Mouse (Mus musculus) heart, adult 8-10 months (tissue): ENCODE measurements around the gene Iqcd. TPM values are rescaled to one million over a fixed set of nuclear protein-coding genes. Genes with fewer than 3 reads are reported as not detected.

ENCODE experiments used
- DNase-seq: peaks from one replicate; pipeline ENCODE4 v3.0.0; 2022; ENCODE audit warnings: low spot score
- total RNA-seq, 4 experiments: library from RNA; stranded (reverse); gene quantifications; 2 replicates each; pipeline ENCODE4 v1.2.4; 2022

Iqcd gene
- total RNA-seq, 4 experiments from 2014 or later, result 0.14 to 0.22 TPM; not detected in 2

DNA sequence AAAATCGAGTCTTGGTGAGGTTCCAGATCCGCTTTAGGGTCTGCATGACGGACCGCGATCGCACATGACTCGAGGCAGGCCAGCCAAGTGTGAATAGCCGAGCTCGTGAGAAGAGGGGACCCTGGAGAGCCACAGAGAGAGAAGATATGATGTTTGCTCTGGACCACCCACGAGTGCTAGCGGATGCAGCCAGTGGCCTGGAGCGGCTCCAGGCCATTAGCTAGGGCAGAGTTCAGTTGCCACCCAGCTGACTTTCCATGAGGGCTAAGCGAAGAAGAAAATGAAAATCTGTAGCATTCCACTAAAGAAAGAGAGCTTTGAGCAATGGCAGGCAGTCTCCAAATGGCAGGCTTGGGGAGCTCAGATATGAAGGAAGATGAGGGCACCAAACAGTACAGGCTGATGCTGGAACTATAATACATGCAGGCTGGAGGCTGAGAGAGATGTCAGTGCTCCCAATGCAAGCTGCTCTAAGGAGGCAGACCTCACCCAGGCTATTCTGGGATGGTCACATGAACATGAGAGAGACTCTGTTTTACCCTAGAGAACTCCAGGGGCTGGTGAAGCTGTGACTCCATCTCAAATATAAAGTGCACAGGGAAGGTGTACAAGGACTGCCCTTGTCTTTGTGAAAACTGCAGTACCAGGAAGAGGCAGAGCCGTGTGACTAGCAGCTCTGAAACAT, 17.6 kb upstream of the Iqcd start:
- DNase-seq, result no peak

DNA sequence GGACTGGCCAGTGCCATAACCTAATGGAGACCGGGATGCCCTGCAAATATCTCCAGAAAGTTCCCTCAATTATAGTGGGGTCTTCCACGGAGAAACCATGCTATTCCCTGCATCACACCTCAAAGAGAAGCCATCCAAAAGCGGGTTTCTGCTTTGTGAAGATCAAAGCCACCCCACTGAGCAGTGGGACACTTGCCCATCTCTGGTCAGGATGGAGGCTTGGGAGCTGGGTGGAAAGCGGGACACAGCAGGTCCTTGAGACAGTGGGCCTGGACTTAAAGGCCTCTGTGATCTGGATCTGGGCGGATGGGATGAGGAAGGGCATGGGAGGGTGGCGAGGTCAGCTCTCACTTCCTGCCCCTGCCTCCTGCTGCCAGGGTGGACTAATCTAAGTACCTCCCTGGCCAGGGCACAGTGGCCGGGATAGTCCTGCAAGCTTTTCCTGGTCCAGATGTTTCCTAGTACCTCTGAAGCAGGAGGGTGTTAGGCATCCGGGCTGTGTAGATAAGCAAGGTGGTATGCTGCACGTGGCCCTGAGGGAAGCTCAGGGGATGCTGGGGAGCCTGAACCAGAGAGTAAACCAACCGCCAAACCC, 14.2 kb upstream of the Iqcd start:
- DNase-seq, result no peak

DNA sequence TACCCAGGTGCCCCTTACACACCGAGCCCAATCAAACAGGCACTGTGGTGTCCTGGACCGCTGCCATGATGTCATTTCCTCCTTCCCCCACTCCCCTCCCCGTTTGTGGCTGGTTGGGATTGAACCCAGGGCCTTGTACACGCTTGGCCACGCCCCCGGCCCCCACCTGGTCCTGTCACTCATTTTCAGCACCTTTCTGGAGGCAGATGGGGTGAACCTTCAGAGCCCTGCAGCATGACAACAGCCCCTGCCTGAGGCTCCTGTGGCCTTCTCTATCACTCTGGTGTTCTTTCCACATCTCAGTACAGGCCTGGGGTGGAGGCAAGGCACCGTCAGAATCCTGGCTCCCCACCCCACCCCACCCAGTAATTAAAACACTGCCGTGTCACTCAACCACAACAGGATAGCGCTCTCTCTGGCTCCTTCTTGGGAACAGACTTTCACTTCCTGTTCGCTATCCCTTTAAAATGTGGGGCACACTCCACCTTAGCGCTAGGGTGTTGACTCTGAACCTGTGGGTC, 12.0 kb upstream of the Iqcd start:
- DNase-seq, result no peak

DNA sequence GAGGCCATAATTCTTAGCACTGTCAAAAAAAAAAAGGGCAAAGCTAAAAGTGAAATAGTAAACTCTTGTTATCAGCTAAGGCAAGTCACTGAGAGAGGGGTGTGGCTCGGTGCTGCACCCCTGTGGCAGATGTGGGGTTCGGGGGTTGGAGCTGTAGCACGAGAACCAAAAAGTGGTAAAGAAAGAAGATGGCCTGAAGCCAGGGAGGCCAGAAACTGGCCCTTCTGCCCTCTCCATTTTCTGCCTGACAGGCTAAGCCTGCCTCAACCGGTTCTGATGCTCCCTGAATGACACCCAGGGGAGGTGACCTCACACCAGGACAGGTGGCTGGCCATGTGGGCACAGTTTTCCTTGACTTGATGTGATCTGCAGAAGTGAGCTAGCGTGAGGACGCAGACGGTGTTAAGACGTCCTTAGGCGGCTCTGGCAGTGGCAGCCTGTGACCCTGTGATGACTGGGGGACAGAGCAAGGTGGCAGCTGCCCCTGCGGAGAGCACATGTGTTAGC, 10.8 kb upstream of the Iqcd start:
- DNase-seq, result no peak

DNA sequence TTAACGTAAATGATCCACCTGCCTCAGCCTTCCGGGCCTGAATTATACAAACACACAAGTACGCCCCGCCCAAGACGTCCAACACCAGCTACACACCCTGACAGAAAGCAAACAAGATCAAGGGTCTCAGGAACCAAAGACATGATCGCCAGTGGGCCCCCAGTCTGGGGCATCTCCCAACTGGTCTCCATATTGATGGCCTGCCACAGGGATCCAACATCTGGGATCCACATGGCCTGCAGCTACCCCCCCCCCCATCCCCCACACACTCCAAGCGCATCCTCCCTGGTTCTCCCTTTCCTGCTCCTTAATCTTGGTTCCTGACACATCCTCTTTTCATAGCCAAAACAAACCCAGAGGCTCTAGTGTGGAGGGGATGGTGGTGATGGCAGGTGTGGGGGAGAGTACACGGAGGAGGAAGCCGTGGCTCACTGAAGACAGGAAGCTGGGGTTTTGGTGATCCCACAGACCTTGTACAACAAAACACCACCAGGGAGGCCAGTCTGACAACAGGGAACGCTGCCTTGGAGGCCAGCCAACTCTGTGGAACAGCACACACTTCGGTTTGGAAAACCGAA, 10.2 kb upstream of the Iqcd start:
- peak; percentile 72 for DNase-seq

DNA sequence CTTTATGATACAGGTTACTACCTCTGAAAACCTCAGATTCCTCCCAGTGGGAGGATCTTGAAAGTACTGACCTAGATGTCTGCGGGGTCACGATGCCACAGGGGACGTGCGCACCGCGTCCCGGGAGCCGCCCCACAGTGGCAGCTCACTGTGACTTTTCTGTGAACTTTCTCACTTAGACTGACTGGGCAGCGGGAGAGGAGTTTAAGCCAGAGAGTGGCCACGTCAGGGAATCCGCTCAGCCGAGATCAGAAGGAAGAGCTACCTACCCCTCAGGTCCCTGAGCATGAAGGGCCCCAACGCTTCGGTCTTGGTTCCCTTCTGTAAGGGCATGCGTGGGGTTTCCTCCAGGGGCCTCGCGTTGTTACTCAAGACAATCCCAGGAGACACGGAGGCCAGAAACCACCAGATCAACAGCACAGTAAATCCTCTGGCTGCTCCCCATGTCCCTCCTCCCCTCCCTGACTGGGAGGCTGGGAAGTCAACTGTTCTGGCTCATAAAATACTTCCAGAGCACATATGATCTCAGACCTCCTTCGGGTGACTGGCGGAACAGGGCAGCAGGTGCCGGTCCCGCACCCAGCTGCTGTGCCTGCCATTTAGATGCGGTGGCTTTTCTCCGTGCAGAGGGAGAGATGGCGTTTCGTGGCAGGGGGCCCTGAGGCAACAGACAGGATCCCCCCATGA, 9.5 kb upstream of the Iqcd start:
- DNase-seq, result peak; percentile 68

DNA sequence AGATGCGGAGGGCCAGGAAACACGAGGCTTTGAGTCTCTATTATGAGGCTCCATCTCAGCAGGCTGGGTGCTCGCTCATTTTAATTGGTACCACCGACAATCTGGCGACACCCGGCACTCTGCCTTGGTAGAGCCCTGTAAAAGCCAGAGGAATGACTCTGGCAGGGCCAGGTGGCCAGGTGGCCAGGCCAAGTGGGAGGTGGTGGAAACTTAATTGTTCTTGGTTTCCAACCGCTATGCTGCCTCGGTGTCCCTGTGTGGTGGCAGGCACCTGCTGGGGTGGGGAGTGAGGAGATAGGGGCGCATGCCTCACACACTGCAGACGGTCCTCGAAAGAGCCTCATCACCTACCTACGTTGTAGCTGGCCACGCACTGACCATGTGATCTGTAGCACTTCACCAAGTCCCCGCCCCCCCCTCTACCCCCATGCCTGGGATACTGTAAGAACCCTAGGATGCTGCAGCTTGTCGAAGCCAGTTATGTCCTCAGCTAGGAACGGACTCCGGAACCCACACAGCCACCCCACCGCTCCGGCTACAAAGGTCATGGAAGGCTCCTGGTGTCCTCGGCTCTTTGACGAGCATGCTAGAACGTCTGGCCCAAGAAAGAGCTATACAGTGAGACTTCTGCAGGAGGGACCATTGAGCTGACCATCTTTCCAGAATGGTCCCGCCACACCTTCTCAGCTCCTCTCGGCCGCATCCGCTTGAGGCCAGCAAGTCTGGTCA, 8.8 kb upstream of the Iqcd start:
- no peak for DNase-seq

DNA sequence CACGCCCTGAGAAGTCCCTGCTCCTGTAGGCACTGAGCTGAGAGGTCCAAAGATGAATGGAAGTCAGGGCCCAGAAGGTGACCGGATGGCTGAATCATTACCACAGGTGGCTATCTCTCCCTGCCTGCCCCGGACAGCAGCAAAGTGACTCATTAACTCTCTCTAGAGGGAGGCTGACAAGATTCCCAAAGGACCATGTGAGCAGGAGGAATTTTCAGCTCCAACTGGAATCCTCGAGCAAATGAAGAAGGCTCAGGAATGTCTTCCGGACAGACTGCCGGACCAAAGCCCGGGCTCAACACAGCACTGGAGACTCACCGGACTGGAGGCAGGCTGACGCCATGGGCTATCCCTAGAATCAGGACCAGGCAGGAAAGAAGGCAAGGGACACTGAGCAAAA, 6.8 kb upstream of the Iqcd start:
- no peak for DNase-seq

DNA sequence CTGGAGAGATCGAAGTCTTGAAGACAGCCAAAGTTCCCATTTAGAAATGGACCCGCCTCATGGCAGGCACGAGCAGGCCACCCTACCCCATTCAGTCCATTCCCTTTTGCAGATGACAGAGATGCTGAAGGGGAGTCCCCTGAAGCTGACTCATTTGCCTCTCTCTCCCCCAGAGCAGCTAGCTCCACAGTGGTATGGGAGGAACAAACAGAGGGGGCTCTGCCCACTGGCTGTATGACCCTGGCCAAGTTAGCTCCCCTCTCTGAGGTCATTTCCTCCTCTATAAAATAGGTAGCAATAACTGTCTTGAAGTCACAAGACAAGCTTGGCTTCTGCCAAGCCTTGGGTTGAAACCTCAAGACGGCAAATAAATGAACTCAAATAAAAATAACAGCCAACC, 5.3 kb upstream of the Iqcd start:
- no peak for DNase-seq

DNA sequence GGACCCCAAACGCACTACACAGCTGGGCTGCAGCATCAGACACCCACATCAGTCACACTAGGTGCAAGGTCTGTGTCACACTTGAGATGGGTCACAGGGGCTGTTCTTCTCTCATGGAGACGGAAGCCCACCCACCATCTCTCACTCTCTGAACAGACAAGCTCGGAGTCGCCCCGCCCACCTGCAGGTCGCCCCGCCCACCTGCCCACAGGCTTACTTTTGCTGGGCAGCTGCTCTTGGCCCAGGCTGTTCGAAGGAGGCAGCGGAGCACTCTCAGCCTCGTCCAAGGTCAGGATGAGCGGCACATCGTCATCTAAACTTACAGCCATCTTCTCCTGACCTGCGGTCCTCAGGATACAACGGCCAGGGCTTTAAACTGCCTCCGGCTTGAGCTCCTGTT, 3.8 kb upstream of the Iqcd start:
- DNase-seq, result no peak

DNA sequence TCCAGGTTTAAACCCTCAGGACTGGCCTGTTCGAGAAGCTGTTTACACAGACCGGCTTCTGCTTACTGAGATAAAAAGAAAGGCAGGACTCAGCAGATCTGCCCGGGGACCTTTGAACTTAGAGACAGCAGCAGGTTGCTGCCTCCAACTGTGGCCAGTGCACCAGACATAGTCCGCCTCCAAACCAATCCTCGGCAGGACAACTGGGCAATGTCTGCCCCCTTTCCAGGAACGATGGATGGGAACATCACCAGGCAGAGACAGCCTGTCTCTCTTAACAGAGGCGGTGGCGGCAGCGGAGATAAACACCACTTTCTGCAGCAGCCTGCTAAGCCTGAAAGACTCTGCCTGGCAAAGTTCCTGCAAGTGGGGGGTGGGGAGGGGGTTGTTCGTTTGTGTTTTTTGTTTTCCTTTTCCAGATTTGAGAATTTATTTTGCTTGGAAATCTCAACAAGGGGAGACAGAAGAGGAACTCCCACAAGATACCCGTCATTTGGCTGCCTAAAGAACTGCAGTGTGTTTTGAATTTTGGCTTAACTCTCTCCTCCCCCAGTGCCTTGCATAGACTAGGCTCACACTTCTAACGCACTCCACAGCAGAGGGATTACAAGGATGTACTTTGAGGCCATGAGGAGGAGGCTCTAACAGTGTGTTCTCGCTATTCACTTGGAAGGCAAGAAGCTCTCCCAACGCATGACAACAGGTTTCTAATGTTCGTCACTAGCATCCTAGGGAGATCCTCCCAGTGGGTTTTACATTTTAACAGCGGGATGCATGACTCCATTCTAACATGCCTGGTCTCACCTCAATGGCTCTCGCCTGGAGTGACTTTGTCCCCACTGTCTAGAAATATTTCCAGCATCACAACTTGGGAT, 1.8 kb upstream of the Iqcd start:
- no peak for DNase-seq

DNA sequence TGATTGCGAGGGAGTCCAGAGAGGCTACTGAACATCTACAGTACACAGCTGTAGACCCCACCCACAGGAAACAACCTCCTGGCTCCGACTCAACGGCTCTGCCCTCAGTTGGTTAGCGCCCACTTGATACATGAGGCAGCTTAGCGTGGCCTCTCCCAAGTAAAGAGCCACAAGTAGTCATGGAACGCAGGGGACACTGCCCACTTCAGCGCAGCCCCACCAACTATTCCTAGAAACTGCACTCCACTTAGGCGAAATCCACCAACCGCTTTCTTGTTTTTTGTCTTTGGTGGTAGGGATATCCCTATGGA, 1.2 kb upstream of the Iqcd start:
- peak; percentile 61 for DNase-seq

DNA sequence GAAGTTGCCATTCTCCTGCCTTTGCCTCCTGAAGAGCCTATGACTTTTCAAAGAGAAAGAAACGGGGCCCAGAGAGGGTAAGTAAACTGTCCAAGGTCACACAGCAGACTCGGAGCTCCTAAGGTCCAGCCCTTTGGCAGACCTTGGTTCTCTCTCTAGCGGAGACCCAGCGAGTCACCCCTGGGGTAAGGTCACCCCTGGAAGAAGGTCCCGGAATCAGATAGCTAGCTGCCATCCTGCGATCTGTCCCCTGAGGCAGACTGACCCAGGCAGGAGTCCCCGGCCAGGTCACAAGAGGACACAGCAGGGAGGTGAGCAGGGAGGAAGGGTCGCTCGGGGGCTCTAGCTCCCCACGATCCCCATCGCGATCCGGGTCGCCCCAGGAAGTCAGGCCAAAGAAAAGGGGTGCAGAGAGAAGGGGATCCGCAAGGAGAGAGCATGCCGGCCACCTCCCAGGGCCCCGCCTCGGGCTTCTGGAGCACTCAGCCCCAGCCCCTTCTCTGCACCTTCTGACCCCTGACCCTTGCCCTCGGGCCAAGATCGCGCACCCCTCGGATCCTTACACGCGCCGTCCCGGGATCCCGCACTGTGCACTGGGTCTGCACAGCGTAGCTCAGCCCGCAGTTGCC, 762 bp upstream of the Iqcd start:
- no peak for DNase-seq

DNA sequence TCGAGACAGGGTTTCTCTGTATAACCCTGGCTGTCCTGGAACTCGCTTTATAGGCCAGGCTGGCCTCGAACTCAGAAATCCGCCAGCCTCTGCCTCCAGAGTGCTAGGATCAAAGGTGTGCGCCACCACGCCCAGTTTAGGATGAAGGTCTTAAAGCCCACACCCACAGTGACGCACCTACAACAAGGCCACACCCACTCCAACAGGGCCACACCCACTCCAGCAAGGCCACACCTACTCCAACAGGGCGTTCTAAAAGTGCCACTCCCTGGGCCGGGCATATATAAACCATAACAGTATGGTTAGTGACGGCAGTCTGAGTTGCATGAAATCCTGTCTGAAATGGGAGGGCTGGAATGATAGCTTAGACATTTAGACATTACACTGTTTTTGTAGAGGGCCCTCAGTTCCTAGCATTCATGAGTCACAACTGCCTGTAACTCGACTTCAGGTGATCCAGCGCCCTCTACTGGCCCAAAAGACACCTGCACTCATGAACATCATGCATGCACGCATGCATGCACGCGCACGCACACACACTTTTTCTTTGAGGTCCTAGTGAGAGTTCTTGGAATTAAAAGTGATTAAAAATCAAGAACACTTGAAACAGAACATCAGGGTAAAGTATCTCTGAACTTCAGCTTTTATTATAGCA, 1.7 kb downstream of the Iqcd start:
- DNase-seq, result no peak

DNA sequence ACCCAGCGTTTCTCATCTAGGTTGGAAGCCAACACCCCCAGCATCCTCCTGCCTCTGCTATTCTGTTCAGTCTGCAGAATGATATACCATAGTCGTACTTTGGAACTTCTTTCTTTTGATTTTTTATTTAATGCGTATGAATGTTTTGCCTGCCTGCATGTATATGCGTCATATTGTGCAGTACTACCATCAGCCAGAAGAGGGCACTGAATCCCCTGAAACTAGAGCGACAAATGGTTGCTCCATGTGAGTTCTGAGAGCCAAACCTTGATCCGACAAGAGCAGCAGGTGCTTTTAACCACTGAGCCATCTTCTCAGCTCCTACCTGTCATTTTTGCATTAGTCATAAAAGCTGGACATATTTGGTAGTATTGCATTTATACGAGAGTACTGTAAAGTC, 3.3 kb downstream of the Iqcd start:
- no peak for DNase-seq

DNA sequence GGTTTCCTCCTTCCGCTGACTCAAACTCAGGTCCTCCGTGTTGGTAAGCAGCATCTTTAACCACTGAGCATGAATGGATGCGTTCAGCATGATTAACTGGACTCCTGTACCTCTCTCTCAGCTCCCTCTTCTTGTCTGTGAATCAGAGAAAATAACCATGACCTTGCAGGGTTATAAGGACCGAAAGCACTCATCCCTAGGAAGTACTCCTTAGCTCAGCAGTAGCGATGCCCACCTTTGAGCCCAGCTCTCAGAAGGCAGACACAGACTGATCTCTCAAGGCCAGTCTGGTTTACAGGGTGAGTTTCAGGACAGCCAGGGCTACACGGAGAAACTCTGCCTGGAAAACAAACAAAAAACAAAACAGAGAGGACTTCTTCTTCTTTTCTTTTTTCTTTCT, 5.7 kb downstream of the Iqcd start:
- DNase-seq, result no peak

DNA sequence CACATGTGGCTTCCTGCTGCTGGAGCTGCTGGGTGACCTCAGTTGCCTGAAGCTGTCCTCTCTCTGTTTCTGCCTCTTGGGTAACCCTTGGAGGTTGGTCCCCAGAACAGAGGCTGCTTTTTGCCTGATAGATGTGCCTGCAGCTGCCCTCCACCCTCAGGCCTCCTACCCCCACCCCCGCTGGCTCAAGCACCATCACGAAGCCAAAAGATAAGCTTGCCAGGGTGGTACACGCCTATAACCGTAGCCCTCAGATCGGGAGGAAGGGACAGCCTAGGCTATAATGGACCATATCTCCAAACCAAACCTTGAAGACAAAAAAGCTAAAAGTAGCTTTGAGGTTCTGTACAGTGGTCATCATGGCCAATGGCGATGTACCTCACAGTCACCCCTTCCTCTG, 10.8 kb downstream of the Iqcd start:
- no peak for DNase-seq

DNA sequence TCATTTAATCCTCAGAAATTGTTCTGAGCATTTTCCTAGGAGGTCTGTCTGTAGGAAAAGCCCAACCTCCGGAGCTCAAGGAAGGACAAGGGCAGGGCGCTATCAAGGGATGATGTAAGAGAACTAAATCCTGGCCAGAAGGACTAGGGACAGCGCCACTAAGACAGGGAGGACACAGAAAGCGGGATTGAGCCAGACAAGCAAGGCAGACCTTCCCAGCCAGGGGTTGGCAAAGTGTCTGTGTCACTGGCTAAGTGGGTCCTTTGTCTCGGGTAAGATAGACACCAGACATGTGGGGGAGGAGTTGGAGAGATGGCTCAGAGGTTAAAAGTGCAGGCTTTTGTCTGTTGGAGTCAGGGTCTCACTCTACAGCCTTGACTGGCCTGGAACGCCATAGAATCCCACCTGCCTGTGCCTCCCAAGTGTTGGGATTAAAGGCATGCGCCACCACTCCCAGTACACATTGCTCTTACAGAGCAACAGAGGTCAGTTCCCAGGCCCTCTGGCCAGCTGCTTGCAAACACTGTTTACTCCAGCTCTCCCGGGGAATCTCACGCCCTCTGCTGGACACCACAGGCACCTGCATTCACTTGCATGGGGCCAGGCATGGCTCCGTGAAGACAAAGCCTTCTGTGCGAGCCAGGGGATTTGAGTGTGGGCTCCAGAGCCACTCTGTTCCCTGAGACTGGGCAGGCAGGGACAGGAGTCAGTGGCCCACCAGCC, 12.3 kb downstream of the Iqcd start:
- no peak for DNase-seq

DNA sequence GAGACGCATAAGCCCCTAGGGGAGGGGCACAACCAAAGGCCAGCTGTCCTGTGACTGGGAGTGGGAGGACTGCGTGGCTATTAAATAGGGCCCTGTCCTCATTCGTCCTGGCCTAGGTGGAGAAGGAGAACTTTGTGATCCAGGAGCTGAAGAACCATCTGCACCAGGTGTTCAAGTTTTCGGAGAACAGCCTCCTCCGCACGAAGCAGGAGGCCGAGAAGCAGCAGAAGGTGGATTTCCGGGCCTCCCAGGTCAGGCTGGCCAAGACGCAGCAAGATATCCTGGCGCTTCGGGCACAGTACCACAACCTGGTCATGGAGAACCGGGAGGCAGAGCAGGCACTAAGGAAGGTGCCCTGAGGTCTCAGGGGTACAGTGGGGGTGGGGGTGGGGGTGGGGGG, 13.4 kb downstream of the Iqcd start:
- DNase-seq, result no peak
